Mouse (Mus musculus): ENCODE data around the gene Sec16a.

Sec16a gene

GRCm38 (mm10) chr2:26441261-26441660 is 3.8 kb downstream of the Sec16a start:
- DNase-seq (ENCODE audit: low read depth, low spot score), result no peak

DNA sequence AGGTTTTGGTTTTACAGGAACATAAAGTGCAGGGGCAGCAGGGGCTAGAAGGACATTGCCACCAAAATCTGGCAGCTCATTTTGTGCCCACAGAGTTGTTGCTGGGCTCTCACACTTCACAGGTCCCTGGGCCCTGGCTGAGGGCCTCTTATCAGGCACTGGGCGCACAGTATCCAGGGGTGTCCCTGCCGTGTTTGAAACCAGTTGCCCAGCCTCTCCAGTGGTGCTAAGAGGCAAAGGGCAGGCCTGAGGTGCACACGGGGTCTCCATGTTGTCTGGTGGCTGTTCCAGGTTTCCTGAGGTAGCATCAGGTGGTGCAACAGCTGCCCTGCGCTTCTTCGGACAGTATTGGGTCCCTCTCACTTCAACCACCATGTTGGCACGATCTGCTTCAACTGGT is 5.3 kb downstream of the Sec16a start:
- no peak for DNase-seq (ENCODE audit: low read depth, low spot score)

DNA sequence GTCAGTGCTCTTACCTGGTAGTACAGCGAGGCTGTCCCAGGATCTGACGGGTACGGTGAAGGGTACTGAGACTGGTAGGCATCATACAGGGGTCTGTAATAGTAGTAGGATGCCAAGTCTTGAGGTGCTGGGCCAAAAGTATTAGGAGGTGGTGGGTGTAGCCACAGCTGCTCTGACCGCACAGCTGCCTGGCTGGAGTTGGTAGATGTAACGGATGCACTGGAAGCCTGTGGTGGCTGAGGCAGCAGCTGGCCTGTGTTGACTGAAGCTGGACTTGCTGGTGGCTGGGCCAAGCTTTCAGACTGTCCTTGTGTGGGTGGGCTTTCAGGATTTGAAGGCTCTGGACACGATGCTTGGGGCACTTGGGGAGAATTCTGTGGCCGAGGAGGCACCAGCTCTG is 6.6 kb downstream of the Sec16a start:
- DNase-seq (ENCODE audit: low read depth, low spot score), result no peak

DNA sequence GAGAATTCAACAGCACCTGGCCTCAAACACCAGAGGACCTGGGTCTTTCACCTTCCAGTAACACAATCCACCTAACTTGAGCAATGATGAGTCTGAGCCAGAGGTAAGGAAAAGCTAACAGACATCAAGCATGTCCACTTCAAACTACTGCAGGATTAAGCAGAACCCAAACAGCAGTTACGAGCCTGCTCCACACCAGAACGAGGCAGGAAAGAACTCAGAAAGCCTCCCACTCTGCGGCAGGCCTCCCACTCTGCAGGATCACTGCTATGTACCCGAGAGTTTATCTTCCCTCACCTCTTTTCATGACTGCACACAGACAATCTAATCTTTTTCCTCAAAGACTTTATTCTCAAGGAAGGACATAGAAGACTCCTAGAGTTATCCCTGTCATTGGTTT is 7.8 kb downstream of the Sec16a start:
- DNase-seq (ENCODE audit: low read depth, low spot score), result no peak

GRCm38 (mm10) chr2:26434791-26435572 is 10.0 kb downstream of the Sec16a start:
- no peak for DNase-seq (ENCODE audit: low read depth, low spot score)

DNA sequence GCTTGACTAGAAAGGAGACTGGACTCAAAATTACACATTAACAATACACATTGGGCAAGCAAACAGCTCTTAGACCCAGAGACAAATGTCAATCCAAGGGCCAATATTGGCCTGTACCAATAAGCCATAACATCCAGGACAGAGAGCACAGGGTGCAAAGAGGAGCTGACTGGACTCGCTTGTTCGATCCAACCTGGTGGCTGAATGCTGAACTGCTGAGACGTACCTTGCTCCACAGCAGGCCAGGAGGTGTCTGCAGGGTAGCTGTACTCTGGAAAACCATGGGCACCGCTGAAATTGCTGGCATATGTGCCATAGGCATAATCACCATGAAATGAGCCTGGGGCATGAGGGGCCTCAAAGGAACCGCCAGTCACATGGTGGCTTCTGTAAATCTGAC is 15.2 kb downstream of the Sec16a start:
- no peak for DNase-seq (ENCODE audit: low read depth, low spot score)

DNA sequence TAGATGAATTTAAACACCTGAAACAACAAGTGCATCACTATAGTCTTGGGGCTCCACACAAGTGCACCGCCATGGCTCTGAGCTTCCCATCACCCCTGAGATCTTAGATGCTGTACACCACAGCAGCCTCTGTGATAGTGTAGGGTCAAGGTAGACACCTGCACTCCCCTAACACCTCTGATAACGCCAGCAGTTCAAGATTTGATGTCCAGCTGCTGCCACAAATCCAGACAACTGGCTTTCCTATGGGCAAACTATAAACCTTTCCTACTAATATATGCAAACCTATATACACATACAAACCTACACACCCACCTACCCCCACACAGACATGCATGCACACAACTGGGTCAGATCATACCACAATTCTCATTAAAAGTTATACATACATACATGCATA is 20.5 kb downstream of the Sec16a start:
- DNase-seq (ENCODE audit: low read depth, low spot score), result no peak

GRCm38 (mm10) chr2:26423086-26423485 is 21.9 kb downstream of the Sec16a start:
- no peak for DNase-seq (ENCODE audit: low read depth, low spot score)

DNA sequence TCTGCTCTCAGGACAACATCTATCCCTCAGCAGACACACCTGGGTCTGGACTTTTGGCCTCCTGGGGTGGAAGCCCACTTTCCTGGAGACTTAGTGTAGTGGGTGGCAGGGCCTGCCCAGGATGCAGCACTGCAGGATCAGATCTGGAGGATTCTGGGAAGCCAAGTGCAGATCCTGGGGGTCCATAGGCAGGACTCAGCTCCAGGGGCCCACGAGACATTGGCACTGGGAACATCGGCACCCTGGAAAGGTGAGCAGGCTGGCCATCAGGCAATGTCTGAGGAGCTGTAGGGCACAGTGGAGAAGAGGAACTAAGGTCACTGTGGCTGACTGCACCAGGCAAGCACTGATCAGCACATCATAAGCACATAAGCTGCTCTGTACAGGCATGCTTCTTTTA is 23.0 kb downstream of the Sec16a start:
- no peak for DNase-seq (ENCODE audit: low read depth, low spot score)

GRCm38 (mm10) chr2:26418120-26418519 is 26.9 kb downstream of the Sec16a start:
- DNase-seq (ENCODE audit: low read depth, low spot score), result no peak

- DNase-seq (ENCODE audit: low read depth, low spot score), result no peak
Measured at GRCm38 (mm10) chr2:26417066-26417465, 27.9 kb downstream of the Sec16a start.

GRCm38 (mm10) chr2:26410931-26411411 is 34.0 kb downstream of the Sec16a start:
- DNase-seq (ENCODE audit: low read depth, low spot score), result no peak

GRCm38 (mm10) chr2:26410091-26410490 is 34.9 kb downstream of the Sec16a start:
- DNase-seq (ENCODE audit: low read depth, low spot score), result no peak

- DNase-seq (ENCODE audit: low read depth, low spot score), result no peak
Measured at GRCm38 (mm10) chr2:26409362-26409761, 35.7 kb downstream of the Sec16a start.

GRCm38 (mm10) chr2:26408515-26409356 is 36.3 kb downstream of the Sec16a start, which contains the start of gene Inpp5e:
TSS of gene Inpp5e (minus strand) at chr2:26409203.
- peak; percentile 91 for DNase-seq (ENCODE audit: low read depth, low spot score)

- DNase-seq (ENCODE audit: low read depth, low spot score), result no peak
Measured at GRCm38 (mm10) chr2:26403306-26403705, 41.7 kb downstream of the Sec16a start.

DNA sequence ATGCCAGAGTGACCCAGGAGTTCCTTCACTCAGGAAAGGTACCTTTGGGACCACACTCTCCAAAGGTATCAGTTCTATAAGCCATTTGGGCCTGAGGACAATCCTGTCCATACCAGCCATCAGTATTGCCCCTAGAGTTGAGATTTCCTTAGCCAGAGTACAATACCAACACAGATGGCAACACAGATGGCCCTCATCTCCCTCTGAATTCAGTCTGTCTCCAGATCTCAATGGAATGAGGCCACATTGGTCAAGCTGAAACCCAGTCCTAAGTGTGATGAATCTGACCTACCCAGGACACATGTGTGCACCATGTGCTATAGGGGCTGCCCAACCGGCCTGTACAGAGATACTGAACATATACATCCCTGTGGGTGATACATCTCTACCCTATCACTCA is 42.8 kb downstream of the Sec16a start:
- no peak for DNase-seq (ENCODE audit: low read depth, low spot score)

GRCm38 (mm10) chr2:26401023-26401422 is 44.0 kb downstream of the Sec16a start:
- DNase-seq (ENCODE audit: low read depth, low spot score), result no peak

DNA sequence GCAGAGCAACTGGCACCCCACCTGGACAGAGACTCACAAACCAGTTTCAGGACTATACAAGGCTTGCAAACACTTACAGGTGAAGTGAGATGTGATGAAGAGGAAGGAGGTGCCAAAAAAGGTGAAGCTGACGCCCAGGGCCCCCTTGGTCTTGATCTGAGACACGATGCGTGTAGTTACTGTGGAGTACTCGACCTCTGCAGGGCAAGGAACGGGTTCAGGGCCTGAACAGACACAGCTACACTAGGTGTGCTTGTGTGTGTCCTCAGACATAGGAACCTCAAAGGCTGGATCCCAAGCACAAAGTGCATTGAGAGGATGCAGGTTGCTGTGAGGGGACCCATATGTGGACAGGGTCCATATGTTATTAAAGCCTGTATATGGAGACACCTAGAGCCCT is 44.7 kb downstream of the Sec16a start:
- DNase-seq (ENCODE audit: low read depth, low spot score), result no peak

GRCm38 (mm10) chr2:26399647-26400046 is 45.4 kb downstream of the Sec16a start:
- peak; percentile 54 for DNase-seq (ENCODE audit: low read depth, low spot score)

DNA sequence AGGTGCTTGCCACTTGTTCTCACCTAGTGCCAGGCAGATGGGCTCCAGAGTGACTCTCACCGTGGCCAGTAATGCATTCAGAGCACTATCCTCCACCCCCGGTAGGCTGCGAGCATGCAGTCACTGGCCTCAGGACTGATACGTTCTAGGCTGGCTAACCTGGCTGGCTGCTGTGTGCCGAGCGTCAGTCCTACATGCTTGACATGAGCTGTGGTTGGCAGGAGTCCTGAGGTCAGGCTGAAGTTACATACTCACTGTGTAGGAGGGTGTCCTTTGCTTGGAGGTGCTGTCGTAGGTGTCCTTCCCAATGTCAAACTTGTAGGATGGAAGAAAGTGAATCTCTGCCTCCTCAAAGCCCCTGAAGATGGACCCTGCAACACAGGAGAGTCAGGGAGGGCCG is 46.0 kb downstream of the Sec16a start:
- DNase-seq (ENCODE audit: low read depth, low spot score), result no peak

DNA sequence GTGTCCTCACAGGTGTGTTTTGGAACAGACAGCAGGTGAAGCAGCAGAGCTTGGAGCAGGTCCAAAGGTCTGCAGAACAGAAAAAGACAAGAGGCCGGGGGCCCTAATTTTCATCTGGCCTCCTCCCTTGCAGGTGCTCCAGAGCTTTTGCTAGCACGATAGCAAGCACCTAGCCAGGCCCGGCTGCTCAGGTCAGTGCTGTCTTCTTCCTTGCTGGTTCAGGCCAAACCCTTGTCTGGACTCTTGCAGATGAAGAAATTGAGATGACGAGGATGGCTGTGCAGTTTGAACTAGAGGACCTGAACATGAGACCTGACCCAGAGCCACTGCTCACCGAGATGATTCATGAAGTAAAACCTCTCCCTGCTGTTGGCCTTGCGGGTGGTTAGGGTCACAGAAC is 53.4 kb downstream of the Sec16a start:
- no peak for DNase-seq (ENCODE audit: low read depth, low spot score)

DNA sequence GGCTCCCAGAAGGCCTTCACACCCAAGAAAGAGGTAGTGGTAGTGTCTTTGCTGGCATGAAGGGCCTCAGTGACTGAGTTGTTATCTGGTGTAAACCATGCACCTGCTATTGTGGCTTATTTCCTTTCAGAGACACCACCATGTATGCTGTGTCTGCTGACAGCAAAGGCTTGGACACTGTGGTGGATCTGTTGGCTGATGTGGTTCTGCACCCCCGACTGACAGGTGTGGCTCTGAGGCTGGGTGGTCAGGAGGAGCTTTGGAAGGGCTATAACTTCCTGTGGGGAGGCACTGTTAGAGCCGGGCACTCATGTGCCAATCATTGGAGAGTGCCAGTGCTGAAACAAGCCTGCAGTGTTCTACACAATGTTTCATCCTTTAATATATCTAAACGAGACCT is 54.1 kb downstream of the Sec16a start:
- no peak for DNase-seq (ENCODE audit: low read depth, low spot score)

Data from skeletal muscle tissue, adult 2 months (tissue).